In the genomic region with DNA sequence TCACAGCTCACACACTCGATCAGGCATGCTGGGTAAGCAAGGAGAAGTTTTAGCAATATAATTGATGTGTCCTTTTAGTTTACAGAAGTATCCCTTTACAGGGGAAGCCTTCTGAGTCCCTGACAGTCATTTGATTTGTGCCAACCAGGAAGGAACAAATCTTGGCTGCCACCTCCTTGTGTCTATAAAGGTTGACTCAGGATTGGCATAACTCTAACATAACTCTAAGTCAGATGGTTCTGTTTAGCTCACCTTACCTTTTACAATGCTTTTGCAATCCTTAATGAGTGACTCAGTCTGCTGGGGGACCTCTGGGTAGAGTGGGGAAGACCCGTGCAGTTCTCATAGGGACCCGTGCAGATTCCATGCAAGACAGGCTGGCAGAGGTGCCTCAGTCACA, we compare ENCODE assay signal across 14 mouse cellular contexts.
"Had no signal": no experiment of that assay in that cellular context is flagged by ENCODE, and none has a peak within 500 bp of the region (broad histone marks: within the 10 kb centered on the region; RNA-seq: fewer than 3 reads in every experiment).

No protein-coding gene starts in this region.

- H3K4me3 ChIP-seq: kidney, embryonic 15.5 days; left cerebral cortex, adult 2 months; liver, embryonic 13.5 days; midbrain, embryonic 10.5 days; neural tube, embryonic 13.5 days had no signal

- H3K4me2 ChIP-seq: kidney, embryonic 15.5 days; liver, embryonic 13.5 days; neural tube, embryonic 13.5 days had no signal

- H3K27ac ChIP-seq: hindbrain, postnatal 0 days; kidney, embryonic 15.5 days; left cerebral cortex, adult 2 months; liver, embryonic 13.5 days; midbrain, embryonic 10.5 days; neural tube, embryonic 13.5 days had no signal

- DNase-seq: kidney, adult 18-20 months; liver, embryonic 13.5 days; lung, adult 18-20 months; lung, postnatal 10 days; lung, postnatal 4 days; retina, postnatal 1 day; thymus, adult 18-20 months; thymus, postnatal 14 days had no signal

- ATAC-seq: hindbrain, postnatal 0 days; midbrain, embryonic 16.5 days had no signal

- H3K4me1 ChIP-seq: liver, embryonic 13.5 days had no signal

- H3K9me3 ChIP-seq: kidney, embryonic 15.5 days; liver, embryonic 13.5 days; midbrain, embryonic 10.5 days; neural tube, embryonic 13.5 days had no signal

- H3K9ac ChIP-seq: kidney, embryonic 15.5 days; liver, embryonic 13.5 days; neural tube, embryonic 13.5 days had no signal

- H3K36me3 ChIP-seq: kidney, embryonic 15.5 days; liver, embryonic 13.5 days; midbrain, embryonic 10.5 days; neural tube, embryonic 13.5 days had no signal

- H3K27me3 ChIP-seq: kidney, embryonic 15.5 days; liver, embryonic 13.5 days; neural tube, embryonic 13.5 days had no signal
